In the genomic region with DNA sequence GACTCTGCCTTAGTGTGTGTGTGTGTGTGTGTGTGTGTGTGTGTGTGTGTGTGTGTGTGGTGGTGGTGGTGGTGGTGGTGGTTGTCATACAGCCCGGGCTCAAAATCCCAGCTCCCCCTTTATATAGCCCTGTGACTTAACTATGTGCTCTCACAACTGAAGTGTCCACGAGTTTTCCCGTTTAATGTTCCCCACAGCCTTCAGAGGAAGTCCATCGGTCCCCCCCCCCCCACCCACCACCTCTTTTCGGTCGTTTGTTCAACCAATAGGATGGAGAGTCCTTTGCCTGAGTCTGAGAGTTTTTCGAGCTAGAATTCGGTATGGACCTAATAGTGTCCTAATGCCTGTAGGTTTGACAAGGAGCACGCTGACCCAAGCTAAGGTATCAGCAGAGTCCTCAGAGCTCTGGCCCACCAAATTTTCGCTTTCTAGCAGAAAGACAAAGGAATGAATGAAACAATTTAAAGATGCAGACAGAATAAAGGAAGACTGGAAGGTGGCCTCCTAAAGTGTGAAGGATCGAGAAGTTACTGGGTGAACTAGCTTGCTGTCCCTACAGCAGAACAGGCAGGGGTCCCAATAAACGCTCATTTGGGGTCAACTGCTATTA, we compare ENCODE assay signal across 9 mouse cellular contexts. TPM values are rescaled to one million over a fixed set of nuclear protein-coding genes. Genes with fewer than 3 reads are reported as not detected.
DNase-seq lines count a peak whose midpoint lies in the region; ATAC-seq and TF ChIP-seq lines count a peak whose summit lies in the region.
"Had no signal": no experiment of that assay in that cellular context is flagged by ENCODE, and none has a peak within 500 bp of the region (broad histone marks: within the 10 kb centered on the region; RNA-seq: fewer than 3 reads in every experiment).

No protein-coding gene starts in this region.

- no peak for TF ChIP-seq EP300 in heart, postnatal 0 days (IDR thresholded peaks at IDR 0.05; ENCODE audit: low read depth)

- peak overlapping the region; percentile 77 for H3K4me3 ChIP-seq in heart, postnatal 0 days (ENCODE audit: low read depth, low read length)
- H3K4me3 ChIP-seq in brown adipose tissue, adult 24 weeks (ENCODE audit: insufficient read depth, low read depth, low read length): peak overlapping the region; percentile 70
- peak overlapping the region; percentile 58 for H3K4me3 ChIP-seq in hindbrain, embryonic 16.5 days (ENCODE audit: low read length)
- peak overlapping the region; percentile 76 for H3K4me3 ChIP-seq in midbrain, embryonic 15.5 days

- peak overlapping the region; percentile 81; the same call in 1 of the 2 replicates for H3K9ac ChIP-seq in heart, postnatal 0 days (replicated peaks; ENCODE audit: low read depth, low read length)
- H3K9ac ChIP-seq in hindbrain, embryonic 16.5 days (ENCODE audit: low read depth, low read length): peak overlapping the region; percentile 83
- H3K9ac ChIP-seq in midbrain, embryonic 15.5 days: peak overlapping the region; percentile 75

- no peak for DNase-seq in heart, postnatal 0 days (ENCODE audit: low spot score)
- DNase-seq in heart, postnatal 14 days: no peak
- DNase-seq in spleen, postnatal 14 days (ENCODE audit: low spot score in 2 of 2): no peak
- DNase-seq in layer of hippocampus, postnatal 36 days: no peak
- no peak for DNase-seq in ovary, postnatal 36 days (ENCODE audit: low spot score)

- TF ChIP-seq CTCF in heart, postnatal 0 days (IDR thresholded peaks at IDR 0.05; ENCODE audit: low read depth): no peak

- WGBS in heart, postnatal 0 days: 39% methylated on average over 12 of the region's 12 CpGs
- WGBS in hindbrain, embryonic 16.5 days: 33% methylated on average over 12 of the region's 12 CpGs
- WGBS in midbrain, embryonic 15.5 days: 35% methylated on average over 12 of the region's 12 CpGs

- no peaks in the 10 kb centered on the region for H3K27me3 ChIP-seq in heart, postnatal 0 days (ENCODE audit: control insufficient read depth, insufficient read depth, low read length)
- H3K27me3 ChIP-seq in hindbrain, embryonic 16.5 days (replicated peaks; ENCODE audit: control insufficient read depth, insufficient read depth, low read length): peaks cover 10% of the 10 kb centered on the region
- H3K27me3 ChIP-seq in midbrain, embryonic 15.5 days (replicated peaks): peaks cover 19% of the 10 kb centered on the region
- H3K27me3 ChIP-seq: Patski had no signal

- peak overlapping the region; percentile 98 for H3K4me2 ChIP-seq in heart, postnatal 0 days (ENCODE audit: low read depth, low read length)
- peak overlapping the region; percentile 94 for H3K4me2 ChIP-seq in hindbrain, embryonic 16.5 days (ENCODE audit: low read length)
- peak overlapping the region; percentile 74 for H3K4me2 ChIP-seq in midbrain, embryonic 15.5 days

- no peaks in the 10 kb centered on the region for H3K9me3 ChIP-seq in heart, postnatal 0 days (replicated peaks; ENCODE audit: control insufficient read depth, low read length)
- no peaks in the 10 kb centered on the region for H3K9me3 ChIP-seq in hindbrain, embryonic 16.5 days (ENCODE audit: control insufficient read depth, low read length)
- no peaks in the 10 kb centered on the region for H3K9me3 ChIP-seq in midbrain, embryonic 15.5 days

- intact Hi-C loops in heart, postnatal 14 days (cut with DNase I): no loop called here

- peaks cover 14% of the 10 kb centered on the region for H3K36me3 ChIP-seq in heart, postnatal 0 days (replicated peaks; ENCODE audit: control insufficient read depth, insufficient read depth, low read length)
- peaks cover 11% of the 10 kb centered on the region for H3K36me3 ChIP-seq in hindbrain, embryonic 16.5 days (ENCODE audit: control insufficient read depth, insufficient read depth, low read length)
- H3K36me3 ChIP-seq in midbrain, embryonic 15.5 days (replicated peaks): peaks cover 12% of the 10 kb centered on the region

- peaks cover 23% of the 10 kb centered on the region for H3K4me1 ChIP-seq in heart, postnatal 0 days (ENCODE audit: control insufficient read depth, insufficient read depth)
- H3K4me1 ChIP-seq in brown adipose tissue, adult 24 weeks (ENCODE audit: control insufficient read depth, insufficient read depth, insufficient read length, low read length): no peaks in the 10 kb centered on the region; the same call in 1 of the 2 replicates
- H3K4me1 ChIP-seq in hindbrain, embryonic 16.5 days (ENCODE audit: control insufficient read depth, insufficient read depth, low read depth, low read length): peaks cover 43% of the 10 kb centered on the region
- peaks cover 44% of the 10 kb centered on the region for H3K4me1 ChIP-seq in midbrain, embryonic 15.5 days

- no peak for ATAC-seq in heart, postnatal 0 days (ENCODE audit: insufficient read depth, low read depth)
- no peak for ATAC-seq in hindbrain, embryonic 16.5 days
- no peak for ATAC-seq in midbrain, embryonic 15.5 days (replicated peaks)

- no peak overlapping the region for H3K27ac ChIP-seq in heart, postnatal 0 days (ENCODE audit: low read depth)
- H3K27ac ChIP-seq in brown adipose tissue, adult 24 weeks (replicated peaks; ENCODE audit: low read depth, low read length): no peak overlapping the region
- no peak overlapping the region for H3K27ac ChIP-seq in hindbrain, embryonic 16.5 days (ENCODE audit: low read depth, low read length)
- H3K27ac ChIP-seq in midbrain, embryonic 15.5 days: peak overlapping the region; percentile 93

RNA-seq across cellular contexts. Expression of gene Ppp1r14b, which starts 1.1 kb away (rescaled TPM):
- total RNA-seq in heart, postnatal 0 days (2014; rRNA removed; ENCODE audit: low replicate concordance): 88.3 and 100 TPM in 2 replicates
- 128 and 132 TPM in 2 replicates for polyA plus RNA-seq in heart, postnatal 0 days (2015; fragmentation: Nextera tagmentation; extraction: Ambion mirVana)
- total RNA-seq in heart, postnatal 14 days (2021): 100 to 1,000 TPM in 1 of 2 experiments, 10 to 100 TPM in 1; 89.8 to 120 TPM
- 210 and 250 TPM in 2 replicates for polyA plus RNA-seq in brown adipose tissue, adult 24 weeks (2012; ENCODE audit: insufficient read depth, insufficient read length, missing spikeins)
- polyA plus RNA-seq in hindbrain, embryonic 16.5 days (2015; fragmentation: Nextera tagmentation; extraction: Ambion mirVana): 89.4 and 96.8 TPM in 2 replicates
- 188 and 196 TPM in 2 replicates for polyA plus RNA-seq in midbrain, embryonic 15.5 days (2015; fragmentation: Nextera tagmentation; extraction: Ambion mirVana)
- total RNA-seq in layer of hippocampus, postnatal 36 days (2021): 10 to 100 TPM; 63.1 to 69.8 TPM

RNA-seq across cellular contexts. Expression of gene Plcb3, which starts 2.6 kb away (rescaled TPM):
- total RNA-seq in heart, postnatal 0 days (2014; rRNA removed; ENCODE audit: low replicate concordance): 24.9 and 46.0 TPM in 2 replicates
- 8.3 and 8.6 TPM in 2 replicates for polyA plus RNA-seq in heart, postnatal 0 days (2015; fragmentation: Nextera tagmentation; extraction: Ambion mirVana)
- 10 to 100 TPM; 16.2 to 16.8 TPM for total RNA-seq in heart, postnatal 14 days (2021)
- polyA plus RNA-seq in brown adipose tissue, adult 24 weeks (2012; ENCODE audit: insufficient read depth, insufficient read length, missing spikeins): 23.8 and 26.8 TPM in 2 replicates
- polyA plus RNA-seq in hindbrain, embryonic 16.5 days (2015; fragmentation: Nextera tagmentation; extraction: Ambion mirVana): 13.1 and 13.8 TPM in 2 replicates
- polyA plus RNA-seq in midbrain, embryonic 15.5 days (2015; fragmentation: Nextera tagmentation; extraction: Ambion mirVana): 11.3 TPM in 2 replicates
- 10 to 100 TPM; 13.8 to 14.2 TPM for total RNA-seq in layer of hippocampus, postnatal 36 days (2021)

RNA-seq across cellular contexts. Expression of gene Fkbp2, which starts 6.6 kb away (rescaled TPM):
- total RNA-seq in heart, postnatal 0 days (2014; rRNA removed; ENCODE audit: low replicate concordance): 0.65 and 8.5 TPM in 2 replicates
- polyA plus RNA-seq in heart, postnatal 0 days (2015; fragmentation: Nextera tagmentation; extraction: Ambion mirVana): 59.9 and 65.2 TPM in 2 replicates
- total RNA-seq in heart, postnatal 14 days (2021): 10 to 100 TPM; 13.6 to 14.2 TPM
- 126 and 133 TPM in 2 replicates for polyA plus RNA-seq in brown adipose tissue, adult 24 weeks (2012; ENCODE audit: insufficient read depth, insufficient read length, missing spikeins)
- 159 and 192 TPM in 2 replicates for polyA plus RNA-seq in hindbrain, embryonic 16.5 days (2015; fragmentation: Nextera tagmentation; extraction: Ambion mirVana)
- polyA plus RNA-seq in midbrain, embryonic 15.5 days (2015; fragmentation: Nextera tagmentation; extraction: Ambion mirVana): 120 and 126 TPM in 2 replicates
- 100 to 1,000 TPM in 1 of 2 experiments, 10 to 100 TPM in 1; 86.0 to 101 TPM for total RNA-seq in layer of hippocampus, postnatal 36 days (2021)

RNA-seq across cellular contexts. Expression of gene Vegfb, which starts 13.8 kb away (rescaled TPM):
- total RNA-seq in heart, postnatal 0 days (2014; rRNA removed; ENCODE audit: low replicate concordance): 74.8 and 122 TPM in 2 replicates
- 193 and 194 TPM in 2 replicates for polyA plus RNA-seq in heart, postnatal 0 days (2015; fragmentation: Nextera tagmentation; extraction: Ambion mirVana)
- 100 to 1,000 TPM; 307 to 309 TPM for total RNA-seq in heart, postnatal 14 days (2021)
- 255 and 283 TPM in 2 replicates for polyA plus RNA-seq in brown adipose tissue, adult 24 weeks (2012; ENCODE audit: insufficient read depth, insufficient read length, missing spikeins)
- polyA plus RNA-seq in hindbrain, embryonic 16.5 days (2015; fragmentation: Nextera tagmentation; extraction: Ambion mirVana): 49.6 and 71.2 TPM in 2 replicates
- 46.7 and 47.9 TPM in 2 replicates for polyA plus RNA-seq in midbrain, embryonic 15.5 days (2015; fragmentation: Nextera tagmentation; extraction: Ambion mirVana)
- total RNA-seq in layer of hippocampus, postnatal 36 days (2021): 10 to 100 TPM; 81.5 to 82.6 TPM

RNA-seq across cellular contexts. Expression of gene Dnajc4, which starts 18.7 kb away (rescaled TPM):
- 51.4 and 75.2 TPM in 2 replicates for total RNA-seq in heart, postnatal 0 days (2014; rRNA removed; ENCODE audit: low replicate concordance)
- 58.5 and 59.7 TPM in 2 replicates for polyA plus RNA-seq in heart, postnatal 0 days (2015; fragmentation: Nextera tagmentation; extraction: Ambion mirVana)
- 10 to 100 TPM; 54.8 to 62.7 TPM for total RNA-seq in heart, postnatal 14 days (2021)
- polyA plus RNA-seq in brown adipose tissue, adult 24 weeks (2012; ENCODE audit: insufficient read depth, insufficient read length, missing spikeins): 70.0 and 78.9 TPM in 2 replicates
- 22.7 and 24.8 TPM in 2 replicates for polyA plus RNA-seq in hindbrain, embryonic 16.5 days (2015; fragmentation: Nextera tagmentation; extraction: Ambion mirVana)
- 24.1 and 25.6 TPM in 2 replicates for polyA plus RNA-seq in midbrain, embryonic 15.5 days (2015; fragmentation: Nextera tagmentation; extraction: Ambion mirVana)
- total RNA-seq in layer of hippocampus, postnatal 36 days (2021): 10 to 100 TPM; 21.9 to 22.9 TPM
